Mouse (Mus musculus) G1E (cell line): ENCODE results near the gene Ptgr1. TPM values are rescaled to one million over a fixed set of nuclear protein-coding genes. Genes with fewer than 3 reads are reported as not detected.

Experiments
- ATAC-seq: 2 replicates; pipeline ENCODE4 v1.8.0; 2016; ENCODE audit warnings: mild to moderate bottlenecking; ENCODE audit not compliant: insufficient number of reproducible peaks, poor library complexity, low FRiP score, severe bottlenecking; ENCODE audit errors: extremely low read depth
- DNase-seq: peaks from one replicate; pipeline ENCODE4 v3.0.0; 2012; ENCODE audit warnings: low spot score
- H3K27me3 ChIP-seq: 2 replicates; pipeline ENCODE4 v1.6.1; 2012; ENCODE audit warnings: mild to moderate bottlenecking, low read length, inconsistent platforms; ENCODE audit not compliant: insufficient read depth
- H3K36me3 ChIP-seq: replicated peaks from 2 replicates; pipeline ENCODE3; 2012; ENCODE audit warnings: mild to moderate bottlenecking, inconsistent platforms
- H3K4me1 ChIP-seq: 2 replicates; pipeline ENCODE4 v1.6.1; 2012; ENCODE audit warnings: low read depth, low read length, inconsistent platforms, mixed read lengths; ENCODE audit not compliant: insufficient read depth
- H3K4me3 ChIP-seq: 2 replicates; pipeline ENCODE4 v1.5.1; 2012; ENCODE audit warnings: low read depth, mild to moderate bottlenecking, inconsistent platforms, low read length, moderate library complexity, mixed read lengths
- H3K9me3 ChIP-seq: replicated peaks from 2 replicates; pipeline ENCODE4 v1.6.1; 2012; ENCODE audit warnings: inconsistent platforms
- CTCF ChIP-seq: IDR thresholded peaks from 2 replicates; pipeline ENCODE4 v1.5.1; 2012; ENCODE audit warnings: low read depth, low read length, inconsistent platforms, mixed read lengths
- GATA1 ChIP-seq: IDR thresholded peaks from 2 replicates; pipeline ENCODE4 v1.6.1; 2012; ENCODE audit warnings: borderline replicate concordance, low read length, inconsistent platforms, mixed read lengths
- GATA2 ChIP-seq: IDR thresholded peaks from 2 replicates; pipeline ENCODE4 v1.6.1; 2012; ENCODE audit warnings: low read depth, low read length, inconsistent platforms, borderline replicate concordance
- POLR2AphosphoS5 ChIP-seq: IDR thresholded peaks from 2 replicates; pipeline ENCODE4 v1.6.1; 2012; ENCODE audit warnings: low read depth, low read length, inconsistent platforms; ENCODE audit not compliant: insufficient replicate concordance
- TAL1 ChIP-seq: conservative IDR thresholded peaks from 2 replicates; pipeline ENCODE4 v1.6.1; 2012; ENCODE audit warnings: low read depth, low read length, inconsistent platforms, mixed read lengths
- polyA plus RNA-seq: library from polyadenylated mRNA; stranded (reverse); fragments of >175 nt; gene quantifications from 2 replicates; pipeline ENCODE4 v1.2.3, GENCODE M21; 2012
- total RNA-seq, 2 experiments: library from RNA; stranded (forward) in 1 of 2; stranded (reverse) in 1 of 2; fragments of 200-1000 nt in 1 of 2; fragments of >200 nt in 1 of 2; fragmentation: Nextera tagmentation in 1 of 2; gene quantifications; 2 replicates each; pipeline ENCODE4 v1.2.3; 2014 to 2017

The Ptgr1 gene
- total and polyA plus RNA-seq, 3 experiments: 0.42 to 14.5 (median 5.0) TPM

DNA sequence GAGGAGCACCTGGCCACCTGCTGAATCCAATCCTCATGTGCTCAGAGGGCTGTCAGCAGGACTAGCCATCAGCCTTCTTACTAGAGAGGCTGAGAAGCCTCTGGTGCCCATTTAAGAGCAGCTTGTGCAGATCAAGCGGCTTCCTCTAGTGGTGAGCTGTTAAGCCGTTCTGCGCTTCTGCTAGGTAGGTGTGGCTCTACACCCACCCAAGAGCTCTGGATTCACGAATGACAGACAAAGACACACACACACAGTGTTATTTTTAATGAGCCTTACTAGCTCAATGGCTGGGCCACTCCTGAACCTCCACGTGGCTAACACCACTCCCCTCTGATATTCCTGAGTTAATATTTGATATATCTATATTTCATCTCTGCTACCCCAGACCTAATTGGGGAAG, 61.3 kb downstream of the Ptgr1 start:
- ATAC-seq (no peak), DNase-seq (no peak)
- no peaks in the 10 kb centered on the region for H3K9me3 ChIP-seq
- TF ChIP-seq POLR2AphosphoS5 (no peak), TAL1 (no peak), GATA1 (no peak)
- H3K36me3 ChIP-seq: no peaks in the 10 kb centered on the region
- no peak overlapping the region for H3K4me3 ChIP-seq
- H3K4me1 ChIP-seq: peaks cover 8% of the 10 kb centered on the region
- peaks cover 37% of the 10 kb centered on the region for H3K27me3 ChIP-seq

DNA sequence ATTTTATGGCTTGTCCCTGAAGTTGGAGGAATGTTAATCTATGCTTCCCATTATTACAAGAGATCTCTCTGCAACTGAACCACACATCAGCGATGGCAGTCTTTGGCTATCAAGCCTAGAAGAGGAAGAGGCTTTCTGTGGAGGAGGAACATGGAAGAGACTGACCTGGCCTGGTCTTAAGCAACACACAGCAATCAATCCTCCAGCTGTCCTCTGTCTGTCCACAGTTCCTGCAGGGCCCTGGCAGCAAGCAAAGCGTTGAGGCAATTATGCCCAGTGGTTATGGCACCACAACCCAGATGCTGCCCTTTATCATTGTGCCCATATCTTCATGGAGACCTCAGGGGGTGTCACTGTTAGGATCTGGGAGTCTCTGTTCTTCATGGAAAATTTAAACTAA, 63.0 kb downstream of the Ptgr1 start:
- TF ChIP-seq POLR2AphosphoS5 (no peak), GATA2 (no peak), CTCF (no peak), GATA1 (no peak), TAL1 (no peak)
- H3K36me3 ChIP-seq: no peaks in the 10 kb centered on the region
- DNase-seq (no peak), ATAC-seq (no peak)
- no peak overlapping the region for H3K4me3 ChIP-seq
- peaks cover 10% of the 10 kb centered on the region for H3K4me1 ChIP-seq
- H3K27me3 ChIP-seq: peaks cover 42% of the 10 kb centered on the region
- H3K9me3 ChIP-seq: no peaks in the 10 kb centered on the region

Other genes with a start within 250 kb of the Ptgr1 start
- gene Olfr267, start 199.4 kb downstream of the Ptgr1 start, total RNA-seq (2014; fragmentation: Nextera tagmentation): not detected in 2 replicates
- gene Olfr267, start 199.4 kb downstream of the Ptgr1 start, total RNA-seq (2017): 0.16 and 0.46 TPM in 2 replicates
- gene Olfr267, start 199.4 kb downstream of the Ptgr1 start, polyA plus RNA-seq: not detected in 2 replicates
- gene Ecpas, start 74.4 kb downstream of the Ptgr1 start, total RNA-seq (2014; fragmentation: Nextera tagmentation): 243 and 278 TPM in 2 replicates
- 91.0 and 92.5 TPM in 2 replicates for gene Ecpas, start 74.4 kb downstream of the Ptgr1 start, total RNA-seq (2017)
- gene Ecpas, start 74.4 kb downstream of the Ptgr1 start, polyA plus RNA-seq: 27.1 and 28.7 TPM in 2 replicates
- gene Zkscan16, start 43.5 kb downstream of the Ptgr1 start, total RNA-seq (2014; fragmentation: Nextera tagmentation): not detected in 2 replicates
- gene Zkscan16, start 43.5 kb downstream of the Ptgr1 start, total RNA-seq (2017): 0.12 and 0.22 TPM in 2 replicates
- gene Zkscan16, start 43.5 kb downstream of the Ptgr1 start, polyA plus RNA-seq: not detected in 2 replicates
- 7.8 and 10.3 TPM in 2 replicates for gene Dnajc25, start 7.9 kb upstream of the Ptgr1 start, total RNA-seq (2014; fragmentation: Nextera tagmentation)
- 5.5 and 6.4 TPM in 2 replicates for gene Dnajc25, start 7.9 kb upstream of the Ptgr1 start, total RNA-seq (2017)
- gene Dnajc25, start 7.9 kb upstream of the Ptgr1 start, polyA plus RNA-seq: 3.5 TPM in 2 replicates
- gene Gm20503, start 16.1 kb upstream of the Ptgr1 start, total RNA-seq (2014; fragmentation: Nextera tagmentation): not detected in 2 replicates
- 0.35 TPM in 1 of 2 replicates, not detected in the other for gene Gm20503, start 16.1 kb upstream of the Ptgr1 start, total RNA-seq (2017)
- not detected in 2 replicates for gene Gm20503, start 16.1 kb upstream of the Ptgr1 start, polyA plus RNA-seq
- 73.4 and 75.2 TPM in 2 replicates for gene Gng10, start 48.0 kb upstream of the Ptgr1 start, total RNA-seq (2014; fragmentation: Nextera tagmentation)
- 121 and 127 TPM in 2 replicates for gene Gng10, start 48.0 kb upstream of the Ptgr1 start, total RNA-seq (2017)
- 19.9 and 21.9 TPM in 2 replicates for gene Gng10, start 48.0 kb upstream of the Ptgr1 start, polyA plus RNA-seq
- 0.68 and 1.5 TPM in 2 replicates for gene AI481877, start 151.9 kb upstream of the Ptgr1 start, total RNA-seq (2014; fragmentation: Nextera tagmentation)
- gene AI481877, start 151.9 kb upstream of the Ptgr1 start, total RNA-seq (2017): 0.05 and 0.06 TPM in 2 replicates
- gene AI481877, start 151.9 kb upstream of the Ptgr1 start, polyA plus RNA-seq: not detected in 2 replicates
- gene Ugcg, start 202.1 kb upstream of the Ptgr1 start, total RNA-seq (2014; fragmentation: Nextera tagmentation): 622 and 664 TPM in 2 replicates
- 341 and 382 TPM in 2 replicates for gene Ugcg, start 202.1 kb upstream of the Ptgr1 start, total RNA-seq (2017)
- 142 and 168 TPM in 2 replicates for gene Ugcg, start 202.1 kb upstream of the Ptgr1 start, polyA plus RNA-seq